Mouse (Mus musculus) embryonic facial prominence, embryonic 13.5 days (tissue): ENCODE measurements around the gene Adamts16. TPM values are rescaled to one million over a fixed set of nuclear protein-coding genes. Genes with fewer than 3 reads are reported as not detected.

Source experiments
- ATAC-seq: fragments of 200-750 bp; cut with Nextera tagmentation; 2 replicates; pipeline ENCODE4 v1.8.0; 2017; ENCODE audit warnings: low read depth; ENCODE audit not compliant: insufficient number of reproducible peaks, insufficient read depth, low FRiP score, low TSS enrichment
- H3K27ac ChIP-seq: fragments of 300-500 bp; sonication (generic); 2 replicates; pipeline ENCODE4 v1.5.1; 2015; ENCODE audit warnings: moderate library complexity, mild to moderate bottlenecking, inconsistent platforms
- H3K27me3 ChIP-seq: fragments of 300-500 bp; sonication (generic); 2 replicates; pipeline ENCODE4 v1.6.1; 2015; ENCODE audit warnings: mild to moderate bottlenecking, inconsistent platforms
- H3K36me3 ChIP-seq: fragments of 300-500 bp; sonication (generic); 2 replicates; pipeline ENCODE4 v1.6.1; 2015; ENCODE audit warnings: mild to moderate bottlenecking, inconsistent platforms
- H3K4me1 ChIP-seq: fragments of 300-500 bp; sonication (generic); 2 replicates; pipeline ENCODE4 v1.6.1; 2015; ENCODE audit warnings: inconsistent platforms
- H3K4me2 ChIP-seq: fragments of 300-500 bp; sonication (generic); 2 replicates; pipeline ENCODE4 v1.6.1; 2015; ENCODE audit warnings: moderate library complexity, mild to moderate bottlenecking, inconsistent platforms
- H3K4me3 ChIP-seq: fragments of 300-500 bp; sonication (generic); 2 replicates; pipeline ENCODE4 v1.5.1; 2015; ENCODE audit warnings: mild to moderate bottlenecking, inconsistent platforms
- H3K9ac ChIP-seq: fragments of 300-500 bp; sonication (generic); 2 replicates; pipeline ENCODE4 v1.6.1; 2015; ENCODE audit warnings: mild to moderate bottlenecking, inconsistent platforms
- H3K9me3 ChIP-seq: fragments of 300-500 bp; sonication (generic); 2 replicates; pipeline ENCODE4 v1.6.1; 2016; ENCODE audit warnings: inconsistent platforms
- WGBS: fragments of 180-500 bp; shearing (Covaris S2); methylation state at CpG from one replicate; pipeline ENCODE4 v1.1.7; 2015; ENCODE audit warnings: mixed read lengths; 5-methylcytosine and 5-hydroxymethylcytosine counted together
- polyA plus RNA-seq: library from polyadenylated mRNA; unstranded; fragments of >200 nt; fragmentation: Nextera tagmentation; extraction: Ambion mirVana; gene quantifications from 2 replicates; pipeline ENCODE4 v1.2.1, GENCODE M21; 2015

Gene Adamts16
- polyA plus RNA-seq, 1 experiment from 2014 or later: 0.55 TPM

DNA sequence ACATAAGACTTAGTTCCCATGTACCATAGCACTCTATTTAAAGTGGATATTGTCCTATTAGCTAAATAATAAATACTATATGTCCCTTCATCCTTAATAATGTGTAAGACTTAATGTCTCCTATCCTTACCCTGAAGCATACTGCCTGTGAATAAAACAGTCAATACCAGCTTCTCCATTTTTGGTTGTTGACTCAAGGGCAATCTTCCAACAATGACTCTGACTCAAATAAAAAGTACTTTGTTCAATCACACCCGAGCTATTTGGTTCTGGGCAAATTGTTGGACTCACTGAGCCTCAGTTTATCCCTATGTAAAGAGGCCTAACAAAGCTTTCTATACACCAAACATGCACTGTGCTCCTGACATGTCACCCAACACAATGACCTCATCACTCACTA is 51.8 kb downstream of the Adamts16 start:
- Histone ChIP-seq H3K9ac (no peak overlapping the region), H3K36me3 (no peaks in the 10 kb centered on the region), H3K27me3 (no peaks in the 10 kb centered on the region), H3K4me3 (no peak overlapping the region), H3K4me2 (no peak overlapping the region), H3K4me1 (peaks cover 11% of the 10 kb centered on the region), H3K27ac (no peak overlapping the region), H3K9me3 (no peaks in the 10 kb centered on the region)
- ATAC-seq: no peak
- 62% methylated on average over 1 of the region's 1 CpGs for WGBS

DNA sequence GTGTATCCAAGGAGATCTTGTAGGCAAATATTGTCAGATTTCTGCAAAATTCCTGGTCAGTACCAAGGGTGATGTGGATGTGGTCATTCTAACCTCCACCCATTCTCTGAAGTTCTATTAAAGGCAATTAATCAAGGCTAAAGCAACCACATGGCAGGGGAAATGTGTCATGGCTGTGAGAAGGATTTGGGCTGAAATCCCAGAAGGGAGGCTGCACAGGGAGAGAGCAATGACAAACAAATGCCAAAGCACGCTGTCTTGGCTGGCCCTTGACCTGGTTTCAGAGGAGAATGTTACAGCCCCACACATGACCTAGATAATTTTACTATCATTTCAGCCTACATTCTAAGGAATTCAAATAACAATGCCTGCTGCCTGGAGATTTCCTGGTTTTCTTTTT is 52.6 kb downstream of the Adamts16 start:
- no peak overlapping the region for H3K27ac ChIP-seq
- H3K9ac ChIP-seq: no peak overlapping the region
- 70% methylated on average over 1 of the region's 1 CpGs for WGBS
- H3K27me3 ChIP-seq: no peaks in the 10 kb centered on the region
- H3K4me2 ChIP-seq: no peak overlapping the region
- H3K9me3 ChIP-seq: no peaks in the 10 kb centered on the region
- H3K4me1 ChIP-seq: peaks cover 4% of the 10 kb centered on the region; the same call in 1 of the 2 replicates
- ATAC-seq: no peak
- no peak overlapping the region for H3K4me3 ChIP-seq
- H3K36me3 ChIP-seq: no peaks in the 10 kb centered on the region

DNA sequence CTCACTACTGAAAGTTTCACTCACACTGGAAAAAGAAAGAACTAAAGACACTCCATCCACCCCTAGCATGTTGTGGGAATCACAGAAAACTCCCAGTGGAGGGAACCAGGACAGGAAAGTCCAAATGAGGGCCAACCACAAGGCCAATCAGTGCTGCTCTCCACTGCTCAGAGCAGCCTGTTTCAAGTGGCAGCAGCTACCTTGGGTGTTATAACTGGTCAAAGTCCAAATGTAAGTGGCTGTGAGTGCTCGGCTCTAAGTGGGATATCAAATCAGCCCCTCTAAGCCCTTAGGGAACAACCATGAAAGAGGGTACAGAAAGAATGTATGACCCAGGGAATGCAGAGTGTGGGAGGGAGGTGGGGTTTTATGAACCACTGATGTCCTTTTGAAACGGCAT is 56.5 kb downstream of the Adamts16 start:
- Histone ChIP-seq H3K27me3 (0 out of 2 replicates have a peak, but pooled peaks cover 3% of the 10 kb centered on the region), H3K4me3 (no peak overlapping the region), H3K36me3 (no peaks in the 10 kb centered on the region), H3K9me3 (no peaks in the 10 kb centered on the region), H3K4me1 (peaks cover 12% of the 10 kb centered on the region), H3K9ac (no peak overlapping the region), H3K27ac (no peak overlapping the region), H3K4me2 (no peak overlapping the region)
- no peak for ATAC-seq
- 57% methylated on average over 2 of the region's 2 CpGs for WGBS

DNA sequence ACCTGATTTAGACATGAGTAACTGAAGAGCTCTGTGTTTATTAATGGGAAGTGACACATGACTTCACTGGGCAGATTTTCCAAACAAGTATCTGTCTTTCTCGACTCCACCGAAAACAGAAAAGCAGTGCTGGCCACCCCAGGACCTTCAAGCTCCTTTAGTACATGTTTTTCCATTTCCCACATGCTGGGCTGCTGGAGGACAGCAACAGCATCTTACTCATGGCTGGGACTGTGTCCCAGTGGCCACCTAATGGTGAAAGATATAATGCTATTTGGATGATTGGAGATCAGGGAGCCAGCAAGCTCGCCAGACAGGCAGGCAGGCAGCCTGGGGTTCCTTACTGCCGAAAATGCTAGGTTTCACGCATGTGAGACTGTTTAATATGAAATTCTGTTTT is 57.5 kb downstream of the Adamts16 start:
- H3K27ac ChIP-seq: no peak overlapping the region
- H3K4me1 ChIP-seq: peaks cover 20% of the 10 kb centered on the region
- H3K27me3 ChIP-seq: 0 out of 2 replicates have a peak, but pooled peaks cover 3% of the 10 kb centered on the region
- no peaks in the 10 kb centered on the region for H3K9me3 ChIP-seq
- no peaks in the 10 kb centered on the region for H3K36me3 ChIP-seq
- no peak overlapping the region for H3K4me2 ChIP-seq
- no peak for ATAC-seq
- 64% methylated on average over 5 of the region's 5 CpGs for WGBS
- H3K4me3 ChIP-seq: no peak overlapping the region
- H3K9ac ChIP-seq: no peak overlapping the region

DNA sequence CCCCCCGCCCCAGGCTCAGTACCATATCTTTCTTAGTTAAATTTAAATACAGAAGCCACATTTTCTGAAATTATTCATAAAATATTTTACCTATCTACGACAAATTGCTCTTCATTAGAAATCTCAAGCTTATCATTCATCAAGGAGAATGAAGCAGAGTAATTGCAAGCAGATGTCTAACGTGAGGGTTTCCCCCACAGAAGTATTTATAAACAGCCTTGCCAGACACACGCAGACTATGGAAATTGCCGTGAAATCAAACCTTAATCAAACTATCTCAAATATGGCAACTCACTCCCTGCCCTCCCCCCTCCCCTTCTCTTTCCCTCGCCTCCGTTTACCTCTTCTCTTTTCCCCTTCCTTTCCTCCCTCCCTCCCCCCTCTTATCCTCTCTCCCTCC is 61.8 kb downstream of the Adamts16 start:
- H3K27ac ChIP-seq: no peak overlapping the region
- H3K9ac ChIP-seq: no peak overlapping the region
- no peaks in the 10 kb centered on the region for H3K9me3 ChIP-seq
- no peak for ATAC-seq
- peak overlapping the region; percentile 14 for H3K4me2 ChIP-seq
- 19% methylated on average over 7 of the region's 7 CpGs for whole genome bisulfite sequencing
- H3K36me3 ChIP-seq: no peaks in the 10 kb centered on the region
- peaks cover 24% of the 10 kb centered on the region for H3K4me1 ChIP-seq
- H3K27me3 ChIP-seq: peaks cover 14% of the 10 kb centered on the region; the same call in 1 of the 2 replicates
- no peak overlapping the region for H3K4me3 ChIP-seq

DNA sequence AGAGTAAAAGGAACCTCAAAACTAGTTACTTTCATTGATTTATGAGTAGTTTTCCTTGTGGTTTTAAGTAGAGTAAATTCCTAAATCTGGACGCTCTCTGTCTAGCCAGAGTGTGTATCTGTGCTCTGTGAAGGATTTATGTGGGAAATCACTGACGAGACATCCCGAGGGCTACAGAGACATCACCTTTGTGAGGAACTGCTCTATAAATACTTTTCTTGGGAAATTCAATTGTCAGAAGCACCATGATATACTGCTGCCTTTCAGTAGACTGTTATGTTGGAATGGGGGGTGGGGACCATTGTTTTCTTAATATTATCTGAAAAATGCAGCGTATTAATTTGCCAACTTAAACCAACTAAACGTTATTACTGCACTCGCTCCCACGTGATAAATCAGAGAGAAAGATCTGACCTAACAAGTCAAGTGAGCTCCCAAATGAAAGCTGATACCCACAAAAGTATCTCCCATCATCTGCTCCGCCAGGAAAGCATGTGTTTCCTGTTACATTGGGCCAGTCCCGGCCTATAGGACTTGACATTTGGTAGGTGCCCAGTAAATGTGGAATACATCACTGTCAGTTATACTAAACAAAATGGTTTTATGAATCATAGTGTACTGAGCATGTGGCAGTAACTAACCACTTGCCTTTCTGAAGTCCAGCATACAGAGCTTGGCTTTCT is 62.6 kb downstream of the Adamts16 start:
- no peak overlapping the region for H3K27ac ChIP-seq
- H3K4me3 ChIP-seq: no peak overlapping the region
- no peaks in the 10 kb centered on the region for H3K9me3 ChIP-seq
- no peaks in the 10 kb centered on the region for H3K36me3 ChIP-seq
- H3K27me3 ChIP-seq: peaks cover 14% of the 10 kb centered on the region; the same call in 1 of the 2 replicates
- peaks cover 24% of the 10 kb centered on the region for H3K4me1 ChIP-seq
- WGBS: 11% methylated on average over 9 of the region's 9 CpGs
- H3K9ac ChIP-seq: no peak overlapping the region
- ATAC-seq: 0 out of 2 replicates have a peak, but pooled peaks have one; percentile 56
- no peak overlapping the region for H3K4me2 ChIP-seq

DNA sequence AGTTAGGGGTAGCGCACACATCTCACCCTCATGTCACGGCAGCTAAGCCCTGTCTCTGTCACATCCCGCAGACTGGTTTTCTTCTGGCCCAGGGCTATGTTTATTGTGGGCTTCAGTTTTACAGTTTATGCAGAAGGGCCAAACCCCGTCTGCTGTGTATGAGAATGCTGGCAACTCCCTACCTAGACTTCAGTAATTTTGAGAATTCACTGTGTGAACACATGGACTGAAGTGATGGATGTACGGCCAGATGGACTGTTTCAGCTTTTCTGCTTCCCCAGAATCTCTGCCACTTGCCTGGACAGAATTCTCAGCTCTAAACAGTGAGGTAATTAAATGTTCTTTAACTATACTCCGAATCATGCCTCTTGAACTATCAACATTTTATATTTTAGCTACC is 70.5 kb downstream of the Adamts16 start:
- Histone ChIP-seq H3K36me3 (no peaks in the 10 kb centered on the region), H3K4me2 (no peak overlapping the region), H3K27ac (no peak overlapping the region), H3K9ac (no peak overlapping the region), H3K9me3 (no peaks in the 10 kb centered on the region), H3K4me3 (no peak overlapping the region), H3K4me1 (no peaks in the 10 kb centered on the region), H3K27me3 (0 out of 2 replicates have a peak, but pooled peaks cover 12% of the 10 kb centered on the region)
- 78% methylated on average over 6 of the region's 6 CpGs for WGBS
- no peak for ATAC-seq

DNA sequence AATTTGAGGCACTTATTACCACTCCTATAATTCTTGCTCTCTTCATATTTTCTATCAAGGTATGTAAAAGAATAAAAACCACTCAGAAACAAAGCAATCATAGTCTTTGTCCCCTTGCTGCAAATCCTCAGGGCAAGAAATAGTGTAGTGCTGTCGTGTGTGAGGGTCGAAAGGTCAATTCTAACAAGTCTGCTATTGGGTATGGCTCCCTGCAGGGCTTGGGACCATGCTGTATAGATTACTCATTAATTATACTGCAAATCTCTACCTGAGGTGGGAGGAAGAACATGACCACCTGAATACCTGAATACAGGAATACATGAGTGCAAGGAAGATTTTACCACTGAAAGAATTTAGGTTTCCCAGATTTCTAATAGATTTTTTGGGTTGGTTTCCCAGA is 72.5 kb downstream of the Adamts16 start:
- H3K27ac ChIP-seq: no peak overlapping the region
- no peak overlapping the region for H3K4me3 ChIP-seq
- H3K4me1 ChIP-seq: no peaks in the 10 kb centered on the region
- no peaks in the 10 kb centered on the region for H3K36me3 ChIP-seq
- ATAC-seq: no peak
- no peak overlapping the region for H3K4me2 ChIP-seq
- H3K9ac ChIP-seq: no peak overlapping the region
- 0 out of 2 replicates have a peak, but pooled peaks cover 12% of the 10 kb centered on the region for H3K27me3 ChIP-seq
- no peaks in the 10 kb centered on the region for H3K9me3 ChIP-seq
- WGBS: 56% methylated on average over 2 of the region's 2 CpGs

DNA sequence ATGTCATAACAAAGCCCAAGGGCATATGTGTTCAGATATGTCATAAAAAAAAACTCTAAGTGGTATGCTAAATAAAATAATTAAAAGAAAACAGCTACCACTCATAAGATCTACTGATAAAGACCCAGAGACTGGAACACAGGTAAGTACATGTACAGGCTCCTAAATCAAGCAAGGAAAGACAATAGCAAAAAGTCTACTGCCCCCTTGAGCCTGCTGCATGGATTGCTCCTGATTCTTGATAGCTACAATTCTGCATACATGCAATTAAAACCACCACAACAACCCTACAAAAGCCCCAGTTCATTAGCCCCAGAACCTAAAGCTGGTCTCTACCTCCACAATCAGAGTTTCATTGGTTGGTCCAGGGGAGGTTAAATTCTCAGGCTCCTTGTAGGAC is 74.1 kb downstream of the Adamts16 start:
- H3K9ac ChIP-seq: no peak overlapping the region
- no peak overlapping the region for H3K27ac ChIP-seq
- no peak overlapping the region for H3K4me3 ChIP-seq
- H3K4me1 ChIP-seq: no peaks in the 10 kb centered on the region
- H3K4me2 ChIP-seq: no peak overlapping the region
- no peak for ATAC-seq
- no peaks in the 10 kb centered on the region for H3K9me3 ChIP-seq
- H3K36me3 ChIP-seq: no peaks in the 10 kb centered on the region
- 0 out of 2 replicates have a peak, but pooled peaks cover 8% of the 10 kb centered on the region for H3K27me3 ChIP-seq

DNA sequence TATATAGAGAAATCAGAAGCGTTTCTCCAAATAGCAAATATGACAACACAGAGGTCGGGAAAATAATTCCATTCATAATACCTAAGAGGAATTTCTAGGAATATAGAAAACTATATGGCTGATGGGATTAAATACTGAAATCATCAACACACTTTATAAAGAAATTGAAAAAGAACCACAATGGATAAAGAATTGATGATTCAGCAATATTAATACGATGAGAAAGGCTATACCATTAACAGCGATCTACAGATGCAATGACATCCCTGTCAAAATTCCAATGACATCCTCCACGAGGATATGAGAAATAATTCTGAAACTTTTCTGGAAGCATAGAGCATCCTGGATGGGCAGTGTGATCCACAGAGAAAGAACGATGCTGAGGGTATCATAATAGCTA is 76.9 kb downstream of the Adamts16 start:
- Histone ChIP-seq H3K27ac (no peak overlapping the region), H3K9ac (no peak overlapping the region), H3K4me2 (no peak overlapping the region), H3K36me3 (no peaks in the 10 kb centered on the region), H3K4me1 (no peaks in the 10 kb centered on the region), H3K27me3 (0 out of 2 replicates have a peak, but pooled peaks cover 6% of the 10 kb centered on the region), H3K9me3 (no peaks in the 10 kb centered on the region), H3K4me3 (no peak overlapping the region)
- WGBS: 86% methylated on average over 6 of the region's 6 CpGs
- ATAC-seq: no peak

DNA sequence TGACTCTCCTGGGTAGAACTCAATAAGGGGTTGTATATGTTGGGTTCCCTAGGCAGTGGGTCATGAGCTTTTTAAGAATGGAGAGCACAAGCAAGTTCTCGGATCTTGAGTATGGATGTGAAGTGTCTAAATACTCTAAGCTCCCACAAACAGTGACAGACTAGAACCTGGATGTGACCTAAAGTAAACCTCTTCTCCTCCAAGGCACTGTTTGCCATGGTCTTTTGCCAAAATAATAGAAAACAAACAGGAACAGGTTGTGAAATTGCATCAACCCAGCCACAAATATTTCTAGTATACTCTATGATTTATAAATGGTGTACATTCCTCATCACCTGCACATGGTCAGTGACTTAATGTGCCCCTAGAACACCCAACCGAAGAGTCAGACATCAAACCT is 79.0 kb downstream of the Adamts16 start:
- no peak for ATAC-seq
- H3K27me3 ChIP-seq: no peaks in the 10 kb centered on the region
- 89% methylated on average over 2 of the region's 2 CpGs for WGBS

DNA sequence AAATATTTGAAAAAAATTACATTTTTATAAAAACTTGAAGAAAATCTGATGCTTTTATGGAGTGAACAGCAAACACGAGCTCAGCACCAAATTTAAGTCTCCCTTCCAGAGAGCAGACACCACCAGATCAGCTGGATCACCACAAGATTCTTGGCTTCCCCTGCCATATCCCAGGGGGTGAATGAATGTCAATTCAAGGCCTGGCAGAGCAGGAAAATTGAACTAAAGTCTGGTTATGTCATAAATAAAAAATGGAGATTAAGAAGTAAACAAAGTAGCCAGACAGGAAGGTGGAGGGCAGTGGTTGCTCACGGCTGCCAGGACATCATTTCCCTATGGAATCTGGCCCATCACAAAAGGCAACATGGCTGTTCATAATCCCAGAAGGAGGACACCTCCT is 80.3 kb downstream of the Adamts16 start:
- ATAC-seq: no peak
- Histone ChIP-seq H3K9ac (no peak overlapping the region), H3K27me3 (peaks cover 4% of the 10 kb centered on the region; the same call in 1 of the 2 replicates), H3K9me3 (no peaks in the 10 kb centered on the region), H3K4me1 (no peaks in the 10 kb centered on the region), H3K4me3 (no peak overlapping the region), H3K4me2 (no peak overlapping the region), H3K27ac (no peak overlapping the region), H3K36me3 (no peaks in the 10 kb centered on the region)
- 52% methylated on average over 2 of the region's 2 CpGs for WGBS

More for the DNA sequence above, 79.0 kb downstream of the Adamts16 start:
- Histone ChIP-seq H3K27ac (no peak overlapping the region), H3K4me3 (no peak overlapping the region), H3K9me3 (no peaks in the 10 kb centered on the region), H3K4me2 (no peak overlapping the region), H3K4me1 (no peaks in the 10 kb centered on the region), H3K36me3 (no peaks in the 10 kb centered on the region), H3K9ac (no peak overlapping the region)
